Mouse (Mus musculus) heart, postnatal 14 days (tissue): ENCODE measurements around the gene Hmga1b. TPM values are rescaled to one million over a fixed set of nuclear protein-coding genes. Genes with fewer than 3 reads are reported as not detected.
"Not testable (repeated sequence)": the region's sequence is repeated elsewhere in the genome, so short reads cannot be mapped to it uniquely, and the experiment has no call there.

Experiments
- DNase-seq, 2 experiments: peaks; one replicate each; pipeline ENCODE4 v3.0.0; 2021 to 2022
- intact Hi-C: fragments of 180-260 bp; cut with DNase I; formaldehyde crosslinking; loops from one replicate; pipeline ENCODE4 v1.15.1; 2025
- total RNA-seq, 2 experiments: library from RNA; stranded (reverse); gene quantifications; 2 replicates each; pipeline ENCODE4 v1.2.3; 2021

The Hmga1b gene
- total RNA-seq, 2 experiments from 2014 or later: 23.8 to 68.1 TPM

DNA sequence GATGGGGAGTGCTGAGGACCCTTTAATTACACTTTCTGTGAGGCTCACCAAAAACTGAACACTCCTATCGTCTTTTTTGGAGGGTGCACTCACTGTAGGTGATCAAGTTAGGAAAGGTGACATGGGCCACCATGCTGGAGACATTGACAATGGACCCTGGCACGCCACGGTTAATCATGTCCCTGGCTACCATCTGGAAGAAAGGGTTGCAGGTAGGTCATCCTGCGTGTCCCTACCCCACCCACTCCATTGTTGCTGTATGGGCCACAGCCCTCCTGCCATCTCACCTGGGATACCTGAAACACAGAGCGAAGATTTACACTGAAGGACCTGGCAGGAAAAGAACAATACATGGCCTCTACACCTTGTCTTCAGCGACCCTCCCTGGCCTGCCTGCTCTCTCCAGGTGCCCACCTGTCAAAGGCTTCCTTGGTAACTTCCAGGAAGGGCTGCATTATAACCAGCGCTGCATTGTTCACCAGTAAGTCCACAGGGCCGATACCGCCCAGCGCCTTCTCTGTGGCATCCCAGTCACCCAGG is 32.2 kb upstream of the Hmga1b start:
- intact Hi-C loops: no loop called here
- DNase-seq: no peak

GRCm38 (mm10) chr11:120731395-120731794 is 31.2 kb upstream of the Hmga1b start:
- DNase-seq: no peak
- intact Hi-C loops: no loop called here

GRCm38 (mm10) chr11:120731858-120732680 is 30.5 kb upstream of the Hmga1b start, which contains the start of gene Cbr2:
Gene Cbr2, minus strand, starts transcription at chr11:120732114.
- DNase-seq: peak; percentile 37 to 61
- intact Hi-C loops: no loop called here

DNA sequence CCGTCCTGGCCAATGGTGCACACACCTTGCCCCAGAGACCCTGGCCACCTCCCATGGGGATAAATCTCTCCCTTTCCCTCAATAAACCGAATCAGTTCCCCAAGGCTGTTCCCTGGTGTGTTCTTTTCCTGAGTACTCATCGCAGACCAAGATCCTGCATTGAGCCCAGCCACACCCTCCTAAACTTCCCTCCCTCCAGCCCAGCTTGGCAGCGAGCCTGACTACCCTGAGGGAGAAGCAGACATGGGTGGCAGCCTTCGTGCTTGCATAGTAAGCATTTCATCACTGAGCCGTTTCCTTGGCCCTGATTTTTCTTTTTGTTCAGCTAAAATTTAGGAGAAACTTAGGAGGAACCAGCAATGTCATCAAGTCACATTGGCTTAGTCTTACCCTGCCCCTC is 29.1 kb upstream of the Hmga1b start:
- peak; percentile 52 to 57 for DNase-seq
- intact Hi-C loops: no loop called here

DNA sequence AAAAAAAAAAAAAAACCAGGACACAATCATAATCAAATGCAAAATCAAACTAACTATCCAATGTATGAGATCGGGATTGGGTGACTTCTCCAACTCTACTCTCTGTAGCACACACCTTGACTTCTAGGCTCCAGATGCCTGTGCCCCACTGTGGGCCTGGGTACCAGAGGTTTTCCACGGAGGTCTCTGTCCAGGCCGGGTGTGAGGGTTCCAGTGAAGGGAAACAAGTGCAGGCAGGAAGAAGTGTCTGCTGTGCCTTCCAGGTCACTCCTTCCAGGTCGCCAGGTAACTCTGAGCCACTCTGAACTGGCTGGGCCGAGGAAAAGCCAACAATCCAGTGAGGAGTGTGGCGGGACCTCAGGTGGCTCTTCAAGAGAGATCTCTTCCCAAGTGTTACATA is 26.2 kb upstream of the Hmga1b start:
- DNase-seq: no peak
- intact Hi-C loops: no loop called here

DNA sequence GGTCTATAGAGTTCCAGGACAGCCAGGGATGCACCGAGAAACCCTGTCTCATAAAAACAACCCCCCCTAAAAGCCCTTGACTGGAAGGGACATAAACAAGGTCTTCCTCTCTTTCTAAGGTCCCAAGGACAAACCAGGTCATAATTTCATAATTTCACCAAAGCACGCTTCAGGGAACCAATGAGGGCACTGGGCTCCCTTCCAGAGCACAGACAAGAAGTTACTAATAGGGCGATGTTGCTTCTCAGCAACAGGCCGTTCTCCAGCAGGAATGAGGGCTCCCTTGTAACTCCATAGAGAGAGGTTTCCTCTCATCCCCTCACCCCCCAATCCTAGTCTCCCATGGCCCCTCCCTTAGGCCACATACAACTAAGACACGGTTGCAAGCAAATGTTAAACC is 21.6 kb upstream of the Hmga1b start:
- intact Hi-C loops: no loop called here
- DNase-seq: no peak

GRCm38 (mm10) chr11:120744121-120744701 is 18.4 kb upstream of the Hmga1b start:
- DNase-seq: no peak
- intact Hi-C loops: no loop called here

- intact Hi-C loops: no loop called here
- no peak for DNase-seq
Measured at GRCm38 (mm10) chr11:120747974-120748373, 14.6 kb upstream of the Hmga1b start.

DNA sequence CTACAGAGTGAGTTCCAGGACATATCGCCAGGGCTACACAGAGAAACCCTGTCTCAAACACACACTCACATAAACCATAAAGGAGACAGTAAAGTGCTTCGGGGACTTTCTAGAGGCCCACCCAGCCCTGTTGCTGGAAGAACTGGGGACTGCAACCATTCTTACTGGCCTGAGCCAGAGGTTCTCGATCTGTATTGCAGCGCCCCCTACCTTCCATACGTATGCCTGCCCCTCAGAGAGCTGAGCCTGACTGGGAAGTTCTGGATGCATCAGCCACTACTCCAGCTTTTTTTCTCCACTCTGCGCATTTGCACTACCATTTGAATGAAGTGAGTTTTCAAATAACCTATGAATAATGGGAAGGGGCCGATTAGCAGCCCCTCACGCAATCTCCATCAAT is 13.2 kb upstream of the Hmga1b start:
- intact Hi-C loops: no loop called here
- DNase-seq: peak in 1 of 2 experiments; percentile 55

DNA sequence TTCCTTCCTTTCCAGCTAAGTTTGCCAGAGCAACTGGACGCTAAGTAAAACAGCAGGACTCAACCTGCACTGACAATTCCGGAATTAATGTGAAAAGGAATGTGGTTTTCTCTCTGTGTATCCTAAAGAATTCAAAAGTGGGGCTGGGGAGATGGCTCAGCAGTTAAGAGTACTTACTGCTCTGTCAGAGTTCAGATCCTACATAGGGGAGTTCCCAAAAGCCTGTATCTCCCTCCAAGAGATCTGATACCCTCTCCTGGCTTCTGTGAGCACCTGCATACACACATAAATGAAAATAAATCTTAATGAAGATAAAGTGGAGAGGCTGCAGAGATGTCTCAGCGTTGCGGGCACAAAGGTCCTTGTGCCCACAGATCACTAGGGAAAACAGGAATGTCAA is 11.0 kb upstream of the Hmga1b start:
- DNase-seq: no peak
- intact Hi-C loops: loop anchor here (2.0 kb wide), 1 partner anchor 27 kb away; no protein-coding TSS in a partner anchor

DNA sequence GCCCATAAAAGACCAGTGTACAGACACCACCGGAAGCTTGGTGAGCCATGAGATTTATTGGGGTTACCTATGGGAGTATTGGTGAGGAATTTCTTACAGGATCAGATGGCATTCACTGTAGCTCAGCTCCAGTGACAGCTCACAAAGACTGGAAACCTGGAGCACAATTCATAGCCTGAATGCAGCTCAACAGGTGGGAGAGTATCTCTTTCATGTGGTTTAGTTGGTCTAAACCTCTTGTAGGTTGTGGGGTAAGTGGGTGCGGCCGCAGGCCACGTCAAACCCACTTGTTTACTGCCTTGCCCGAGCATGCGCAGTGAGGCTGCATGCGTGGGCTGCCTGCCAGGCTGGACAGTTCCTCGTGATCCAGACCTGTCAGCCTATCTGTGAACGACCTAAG is 2.4 kb upstream of the Hmga1b start:
- intact Hi-C loops: no loop called here

DNA sequence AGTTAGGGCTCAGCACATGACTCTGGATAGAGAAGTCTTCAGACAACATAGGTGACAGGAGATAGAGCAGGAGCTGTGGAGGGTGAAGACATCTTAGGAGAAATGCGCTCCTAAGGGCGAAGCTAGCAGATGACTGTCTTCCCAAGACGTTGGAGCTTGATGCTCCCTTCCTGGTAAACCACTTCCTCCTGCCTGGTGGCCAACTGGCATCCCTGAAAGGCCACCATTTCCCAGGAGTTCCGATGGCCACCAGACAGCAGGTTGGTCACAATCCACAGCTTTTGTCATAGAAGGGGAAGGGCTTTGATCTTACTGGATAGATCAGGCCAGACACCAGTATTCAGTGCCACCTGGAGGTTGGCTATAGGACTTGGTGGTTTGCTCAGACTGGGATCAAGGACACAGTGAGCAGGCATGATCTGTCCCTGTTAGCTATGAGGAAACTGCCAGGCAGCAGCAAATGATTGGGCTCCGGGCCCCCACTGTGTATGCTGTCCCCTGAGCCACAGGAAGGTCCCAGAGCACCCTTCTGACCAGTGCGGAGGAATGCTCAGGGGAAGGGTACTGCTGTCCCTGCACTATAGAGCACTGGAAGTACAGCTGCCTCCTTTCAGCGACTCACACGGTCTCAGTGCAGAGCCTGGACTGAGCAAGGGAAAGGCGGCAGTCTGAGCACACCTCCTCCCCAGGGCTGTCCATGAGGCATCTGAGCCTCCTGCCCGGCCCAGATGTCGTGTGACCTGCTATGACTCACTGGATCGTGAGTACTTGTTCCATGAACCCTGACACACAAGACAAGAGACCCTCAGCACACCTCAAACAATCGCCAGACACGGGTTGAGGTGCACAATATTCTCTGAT is 553 bp upstream of the Hmga1b start:
- DNase-seq: no peak

More for the DNA sequence above, 2.4 kb upstream of the Hmga1b start:
- DNase-seq: no peak

GRCm38 (mm10) chr11:120763121-120763999 is 766 bp downstream of the Hmga1b start:
- DNase-seq, intact Hi-C loops: not testable (repeated sequence)

More for the DNA sequence above, 553 bp upstream of the Hmga1b start:
- intact Hi-C loops: no loop called here

DNA sequence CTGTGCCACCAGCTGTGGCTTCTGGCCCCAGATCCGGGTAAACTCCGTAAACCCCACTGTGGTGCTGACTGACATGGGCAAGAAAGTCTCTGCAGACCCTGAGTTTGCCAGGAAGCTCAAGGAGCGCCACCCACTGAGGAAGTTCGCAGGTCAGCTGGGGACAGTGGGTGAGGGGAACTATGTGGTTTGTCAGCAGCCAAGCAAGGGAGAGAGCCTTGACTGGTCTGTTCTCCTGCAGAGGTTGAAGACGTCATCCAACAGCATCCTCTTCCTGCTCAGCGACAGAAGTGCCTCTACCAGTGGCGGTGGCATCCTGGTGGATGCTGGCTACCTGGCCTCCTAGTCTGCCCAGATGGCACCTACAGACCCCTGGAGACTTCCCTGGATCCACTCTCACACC is 4.4 kb downstream of the Hmga1b start:
- intact Hi-C loops, DNase-seq: not testable (repeated sequence)

GRCm38 (mm10) chr11:120768206-120768605 is 5.6 kb downstream of the Hmga1b start:
- intact Hi-C loops: no loop called here
- no peak for DNase-seq

- DNase-seq: no peak
- intact Hi-C loops: loop anchor here (10.0 kb wide), 1 partner anchor 258 kb away; no protein-coding TSS in a partner anchor
Measured at GRCm38 (mm10) chr11:120772749-120773148, 10.2 kb downstream of the Hmga1b start.

DNA sequence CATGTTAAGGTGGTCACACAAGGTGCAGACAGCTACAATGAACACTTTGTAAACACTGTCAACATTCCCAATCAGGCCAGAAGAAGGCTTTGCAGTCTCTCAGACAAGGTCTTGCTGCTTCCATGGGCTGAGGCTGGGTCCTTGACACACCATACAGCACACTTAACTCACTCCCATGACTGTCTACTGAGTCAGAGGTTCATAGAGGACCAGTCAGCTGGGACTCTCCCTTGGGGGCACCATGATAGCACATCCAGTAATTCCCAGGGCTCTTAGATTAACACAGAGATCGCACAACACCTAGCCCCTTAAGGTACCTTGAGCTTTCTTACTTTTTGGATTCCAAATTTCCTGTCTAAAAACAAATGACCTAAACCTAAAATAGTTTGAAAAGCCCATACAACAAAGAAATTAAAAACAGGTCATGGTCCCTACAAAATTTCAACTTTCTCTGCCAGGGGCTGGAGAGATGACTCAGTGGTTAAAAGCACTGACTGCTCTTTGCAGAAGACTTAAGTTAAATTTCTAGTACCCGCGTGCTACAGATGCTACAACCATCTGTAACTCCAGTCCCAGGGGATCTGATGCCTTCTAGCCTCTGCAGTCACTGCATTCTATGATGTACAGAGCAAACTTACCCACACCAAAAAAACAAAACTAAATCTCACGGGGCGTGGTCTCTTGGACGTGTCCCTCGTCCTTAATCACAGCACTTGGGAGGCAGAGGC is 11.0 kb downstream of the Hmga1b start:
- no peak for DNase-seq
- intact Hi-C loops: loop anchor here (10.0 kb wide), 1 partner anchor 259 kb away; no protein-coding TSS in a partner anchor

- DNase-seq: peak; percentile 96 to 99
- intact Hi-C loops: loop anchor here (1.0 to 10.0 kb wide), 3 partner anchors 56 to 261 kb away; no protein-coding TSS in a partner anchor
Measured at GRCm38 (mm10) chr11:120775774-120776469, 13.3 kb downstream of the Hmga1b start.
